Mouse (Mus musculus) kidney, postnatal 36 days (tissue): ENCODE results near the gene Ppp1r12b.
"Not testable (repeated sequence)": the region's sequence is repeated elsewhere in the genome, so short reads cannot be mapped to it uniquely, and the experiment has no call there.

Experiments used
- DNase-seq, 2 experiments: peaks; one replicate each; pipeline ENCODE4 v3.0.0; 2021 to 2022; ENCODE audit warnings: mixed read lengths in 2 of 2

The Ppp1r12b gene

DNA sequence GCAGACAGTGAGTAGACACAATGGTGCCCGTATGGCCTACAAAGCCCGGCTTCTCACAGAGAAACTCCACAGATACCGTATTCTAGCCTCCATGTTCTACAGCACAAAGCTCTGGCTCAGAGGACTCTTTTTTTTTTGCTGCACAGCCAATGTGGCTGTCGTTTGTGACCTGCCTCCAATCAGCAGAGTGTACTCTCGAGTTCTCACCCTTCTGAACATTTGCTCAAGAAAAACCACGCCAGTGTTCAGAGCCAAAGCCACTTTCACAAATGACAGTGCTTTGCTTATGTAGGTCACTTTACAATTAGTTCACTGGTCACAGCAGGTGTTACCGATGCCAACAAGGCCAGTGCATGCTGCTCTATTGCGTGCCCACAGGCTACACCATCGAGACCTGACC is 107.9 kb downstream of the Ppp1r12b start:
- DNase-seq: no peak

DNA sequence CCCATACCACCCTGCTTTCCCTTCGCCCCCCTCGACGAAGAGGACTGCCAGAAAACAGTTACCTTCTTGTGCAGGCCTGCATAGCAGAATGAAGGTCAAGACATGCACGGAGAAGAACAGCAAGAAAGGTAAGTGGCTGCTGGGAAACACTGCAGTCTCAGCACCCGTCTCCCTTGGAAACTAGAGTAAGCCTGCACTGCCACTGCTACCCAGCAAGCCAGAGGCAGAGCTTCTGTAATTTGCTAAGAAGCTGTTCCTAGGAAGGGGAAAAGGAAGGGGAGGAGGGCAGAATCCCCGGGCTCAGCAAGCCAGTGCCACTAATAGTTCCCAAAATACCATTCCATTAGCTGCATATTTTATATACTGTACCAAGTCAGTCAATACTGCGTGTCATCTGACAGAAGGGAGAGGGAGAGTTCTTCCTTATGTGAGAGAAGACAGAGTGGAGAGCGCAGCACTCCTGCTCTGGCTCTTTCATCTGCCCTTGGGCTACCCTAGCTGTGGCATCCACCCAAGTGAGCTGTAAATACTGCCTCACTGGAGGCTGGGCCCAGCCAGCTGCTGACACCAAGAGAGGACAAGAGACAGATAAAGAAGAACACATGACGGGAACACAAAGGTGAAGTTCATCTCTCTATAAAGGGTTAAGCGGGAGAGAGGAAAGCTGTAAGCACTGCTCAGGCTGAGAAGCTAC is 109.3 kb downstream of the Ppp1r12b start:
- DNase-seq: no peak

DNA sequence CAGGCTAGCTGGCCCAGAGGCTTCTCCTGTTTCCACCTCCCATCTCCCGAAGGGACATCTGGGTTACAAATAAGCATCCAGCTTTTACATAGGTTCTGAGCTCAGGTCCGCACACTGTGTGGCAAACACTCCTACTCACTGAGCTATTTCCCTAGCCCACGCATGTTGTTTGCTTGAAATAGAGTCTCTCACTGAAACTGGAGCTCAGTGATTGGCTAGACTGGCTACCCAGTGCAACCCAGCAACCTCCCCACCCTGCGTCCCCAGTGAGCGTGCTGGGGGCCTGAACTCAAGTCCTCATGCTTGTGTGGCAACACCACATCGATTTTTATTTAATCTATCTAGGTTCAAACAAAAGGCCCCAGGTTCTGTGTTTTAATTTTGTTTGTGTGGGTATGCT is 112.4 kb downstream of the Ppp1r12b start:
- no peak for DNase-seq

DNA sequence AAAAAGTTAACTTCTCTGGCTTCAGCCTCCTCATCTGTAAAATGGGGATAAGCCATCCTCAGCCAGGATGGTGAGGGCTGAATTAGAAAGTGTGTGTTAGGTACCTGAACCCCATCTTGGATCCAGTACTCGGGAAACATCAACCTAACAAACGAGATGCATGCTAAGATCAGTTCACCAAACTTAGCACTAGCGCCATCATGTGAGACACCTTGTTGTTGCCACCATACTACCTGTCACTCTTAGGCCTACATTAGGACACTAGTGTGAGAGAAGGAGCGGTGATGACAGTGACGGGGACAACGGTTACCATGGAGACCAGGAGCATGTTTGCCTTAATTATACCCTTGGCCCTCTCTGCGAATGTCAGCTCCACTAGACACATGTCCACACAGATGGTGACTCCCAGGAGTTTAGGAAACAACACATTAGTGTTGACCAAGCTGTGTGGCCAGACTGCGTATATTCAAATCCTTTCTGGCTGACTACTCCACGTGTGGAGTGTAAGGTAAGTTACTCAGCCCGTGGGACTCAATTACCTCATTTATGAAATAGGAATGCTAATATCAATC is 118.7 kb downstream of the Ppp1r12b start:
- no peak for DNase-seq

DNA sequence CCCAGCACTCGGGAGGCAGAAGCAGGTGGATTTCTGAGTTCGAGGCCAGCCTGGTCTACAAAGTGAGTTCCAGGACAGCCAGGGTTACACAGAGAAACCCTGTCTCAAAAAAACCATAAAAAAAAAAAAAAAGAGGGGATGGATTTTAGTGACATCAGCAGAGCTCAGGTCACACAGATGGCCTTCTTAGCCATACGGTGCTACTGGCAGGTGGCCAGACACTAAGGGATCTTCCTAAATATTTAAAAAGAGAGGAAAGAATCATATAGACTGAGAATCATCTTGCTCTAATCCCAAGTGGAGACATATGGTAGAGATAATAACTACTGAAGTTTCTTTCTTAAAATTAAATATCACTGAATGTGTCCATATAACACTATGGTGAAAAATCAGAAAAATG is 124.9 kb downstream of the Ppp1r12b start:
- not testable (repeated sequence) for DNase-seq

DNA sequence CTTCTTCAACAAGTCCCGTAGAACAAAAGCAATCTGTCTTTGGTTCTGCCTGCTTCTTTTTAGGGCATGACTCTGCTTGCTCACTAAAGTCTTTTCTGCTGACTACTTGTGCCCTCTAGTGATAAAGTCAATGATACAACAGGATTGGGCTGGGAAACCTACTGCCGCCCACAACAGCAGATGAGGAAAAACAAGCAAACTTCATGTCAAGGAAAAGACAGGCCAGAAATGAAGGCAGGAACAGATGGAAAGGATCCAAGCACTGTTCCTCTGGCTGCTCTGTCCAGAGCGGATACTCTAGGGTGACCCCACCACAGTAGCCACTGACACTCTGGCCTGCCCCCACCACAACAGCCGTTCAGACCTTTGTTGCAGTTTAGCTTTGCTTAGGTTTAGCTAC is 126.1 kb downstream of the Ppp1r12b start:
- DNase-seq: peak; percentile 15 to 38

DNA sequence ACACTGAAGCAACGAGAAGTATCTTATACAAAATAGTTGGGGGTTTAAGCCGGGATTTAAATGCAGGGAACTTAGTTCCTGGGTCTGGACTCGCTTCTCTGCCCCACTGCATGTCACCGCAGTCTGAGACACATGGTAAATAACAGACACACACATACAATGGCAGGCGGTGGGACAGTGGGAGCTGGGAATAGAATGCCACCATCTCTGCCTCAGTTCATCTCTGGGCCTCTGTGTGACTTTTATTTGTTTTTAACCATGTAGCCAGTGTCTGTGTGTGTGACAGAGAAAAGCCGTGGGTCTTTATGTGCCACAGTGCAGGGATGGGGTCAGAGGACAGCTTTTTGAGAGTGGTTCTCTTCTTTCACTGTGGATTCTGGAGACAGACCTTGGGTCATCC is 130.8 kb downstream of the Ppp1r12b start:
- DNase-seq: no peak

DNA sequence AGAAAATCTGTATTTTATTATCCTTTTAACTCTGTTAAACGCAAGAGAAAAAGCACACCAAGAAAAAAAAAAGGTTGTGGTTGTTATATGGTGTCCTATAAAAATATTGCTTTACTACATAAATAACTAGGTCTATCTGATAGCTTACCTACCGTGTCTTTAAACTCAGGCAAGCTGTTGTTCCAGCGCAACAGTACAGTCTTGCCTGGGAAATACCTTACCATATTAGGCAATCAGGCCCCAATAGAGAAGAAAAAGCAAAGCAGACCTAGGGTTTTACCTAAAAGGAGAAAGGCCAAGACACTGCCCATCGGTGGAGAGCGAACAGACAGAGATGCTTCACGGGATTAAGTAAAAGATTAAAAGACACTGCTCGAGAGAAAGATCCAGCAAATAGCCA is 131.9 kb downstream of the Ppp1r12b start:
- no peak for DNase-seq

DNA sequence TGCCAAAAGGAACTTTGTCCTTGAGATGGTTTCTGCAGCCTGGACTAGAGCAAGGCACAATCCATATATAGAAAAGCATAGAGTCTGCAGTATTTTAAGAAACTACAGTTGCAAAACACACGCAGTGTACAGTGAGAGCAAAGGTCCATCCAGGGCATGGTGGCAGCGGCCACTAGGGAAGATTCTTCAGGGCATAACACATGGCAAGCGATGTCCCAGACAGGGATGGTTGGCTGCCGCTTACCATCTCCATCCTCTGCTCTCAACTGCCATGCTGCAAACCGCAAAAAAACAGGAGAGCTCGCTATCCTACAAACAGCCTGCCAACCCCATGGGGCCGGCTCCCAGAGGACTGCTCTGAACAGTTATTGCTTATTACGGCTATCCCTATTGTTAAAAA is 132.4 kb downstream of the Ppp1r12b start:
- no peak for DNase-seq

DNA sequence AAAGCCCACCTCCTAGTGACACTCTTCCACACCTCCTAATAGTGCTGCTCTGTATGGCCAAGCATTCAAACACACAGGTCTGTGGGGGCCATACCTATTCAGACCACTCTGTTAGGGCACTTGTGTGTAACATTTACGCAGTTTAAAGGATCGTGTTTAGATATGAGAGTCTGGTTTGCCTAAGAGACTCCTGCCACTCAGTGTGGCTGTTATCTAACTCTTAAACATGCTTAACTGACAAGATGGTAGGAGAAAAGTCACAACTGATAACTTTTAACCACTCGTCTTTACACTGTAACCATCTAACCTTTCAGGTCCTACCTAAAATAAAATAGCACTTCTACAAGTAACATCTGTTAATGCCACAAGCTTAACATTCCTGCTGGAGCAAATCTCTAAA is 134.9 kb downstream of the Ppp1r12b start:
- DNase-seq: no peak

DNA sequence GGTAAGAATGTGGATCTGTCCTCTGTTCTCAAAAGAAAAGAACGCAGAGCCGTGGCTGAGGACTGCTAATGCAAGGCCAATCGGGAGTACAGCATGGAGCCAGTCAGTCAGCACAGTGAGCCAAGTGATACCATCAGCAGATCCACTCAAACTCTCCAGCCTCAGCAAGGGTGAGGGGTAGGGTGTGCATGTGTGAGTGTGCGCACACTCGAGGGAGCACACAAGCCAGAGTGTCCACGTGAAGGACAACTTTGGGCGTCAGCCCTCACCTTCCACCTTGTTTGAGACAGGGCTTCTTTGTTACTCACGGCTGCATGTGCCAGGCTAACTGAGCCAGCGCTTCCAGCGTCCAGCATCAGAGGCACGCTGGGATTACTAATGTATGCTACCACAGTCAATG is 136.5 kb downstream of the Ppp1r12b start:
- DNase-seq: no peak

DNA sequence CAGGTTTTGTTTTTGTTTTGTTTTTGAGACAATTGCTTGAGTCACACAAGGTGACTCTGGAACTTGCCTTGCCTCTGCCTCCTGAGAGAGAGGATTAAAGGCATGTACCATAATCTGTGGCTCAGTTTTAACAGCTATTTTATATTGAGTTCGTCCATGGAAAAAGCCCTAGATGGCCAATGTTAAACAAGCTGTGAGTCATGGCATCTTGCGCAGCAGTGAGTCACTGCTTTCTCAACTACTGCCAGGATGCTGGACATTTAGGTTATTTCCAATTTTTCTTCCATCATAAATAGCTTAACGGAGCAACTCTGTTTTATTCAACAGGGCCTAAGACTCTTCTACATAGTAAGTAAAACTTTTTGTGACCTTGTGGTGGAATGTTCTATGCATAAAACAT is 137.0 kb downstream of the Ppp1r12b start:
- no peak for DNase-seq

DNA sequence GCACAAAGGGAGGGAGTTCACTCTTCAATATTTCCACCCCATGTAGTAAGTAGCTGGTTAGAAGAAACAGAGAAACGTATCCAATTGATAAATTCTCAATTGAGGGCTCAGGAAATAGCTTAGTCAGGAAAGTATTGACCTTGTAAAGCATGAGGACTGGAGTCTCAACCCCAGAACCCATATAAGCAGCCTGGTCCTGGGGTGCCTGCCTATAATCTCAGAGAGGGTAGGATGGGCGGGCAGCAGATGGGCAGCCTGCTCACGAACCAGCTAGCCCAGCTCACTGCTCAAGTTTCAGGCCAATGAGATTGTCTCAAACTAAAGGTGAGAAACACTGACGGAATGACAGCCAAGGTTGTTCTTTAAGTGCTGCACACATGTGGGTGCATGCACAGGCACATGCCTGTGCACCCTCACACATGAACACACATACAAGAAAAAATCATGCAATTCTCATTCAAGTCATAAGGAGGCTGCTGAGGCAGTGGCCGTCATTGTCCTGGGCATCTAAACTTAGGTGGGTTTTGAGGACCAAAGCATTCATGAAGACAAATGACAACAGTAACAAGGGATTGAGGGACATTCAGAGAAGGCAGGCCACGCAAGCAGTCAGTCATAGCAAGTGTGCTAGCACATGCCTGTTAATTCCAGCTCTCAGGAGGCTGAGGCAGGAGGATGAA is 137.7 kb downstream of the Ppp1r12b start:
- DNase-seq: no peak

DNA sequence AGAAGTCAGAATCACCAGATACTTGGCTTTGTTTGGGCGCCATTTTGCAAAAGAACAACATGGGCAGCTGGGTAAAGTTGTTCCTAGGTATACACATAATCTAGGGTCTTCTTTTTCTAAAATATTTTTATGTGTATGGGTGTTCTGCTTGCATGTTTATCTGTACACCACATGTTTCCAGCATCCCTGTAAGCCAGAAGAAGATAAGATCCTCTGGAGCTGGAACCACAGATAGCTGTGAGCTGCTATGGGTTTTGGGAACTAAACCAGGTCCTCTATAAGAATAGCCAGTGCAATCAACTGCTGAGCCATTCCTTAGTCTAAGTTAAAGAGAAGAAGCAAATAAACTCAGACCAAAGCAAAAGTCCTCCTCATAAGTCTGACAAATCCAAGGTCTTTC is 138.6 kb downstream of the Ppp1r12b start:
- no peak for DNase-seq

DNA sequence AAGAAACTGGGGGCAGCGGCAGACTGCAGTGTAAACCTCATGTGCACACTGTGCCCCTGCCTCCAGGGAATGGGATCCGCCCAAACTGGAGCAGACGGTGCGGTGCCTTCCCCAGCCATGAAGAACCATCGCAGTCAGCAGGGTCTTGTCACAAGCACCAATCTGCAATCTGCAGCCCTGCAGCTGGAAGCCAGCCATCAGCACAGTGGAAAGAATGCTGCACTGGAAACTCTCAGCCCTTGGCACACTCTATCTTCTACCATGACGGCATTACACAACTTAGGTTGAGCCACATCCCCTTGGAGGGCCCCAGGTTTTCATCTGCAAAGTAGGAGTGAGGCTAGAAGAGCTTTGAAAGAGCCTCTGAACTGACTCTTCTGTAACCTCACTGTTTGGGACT is 139.1 kb downstream of the Ppp1r12b start:
- DNase-seq: peak; percentile 47 to 57

DNA sequence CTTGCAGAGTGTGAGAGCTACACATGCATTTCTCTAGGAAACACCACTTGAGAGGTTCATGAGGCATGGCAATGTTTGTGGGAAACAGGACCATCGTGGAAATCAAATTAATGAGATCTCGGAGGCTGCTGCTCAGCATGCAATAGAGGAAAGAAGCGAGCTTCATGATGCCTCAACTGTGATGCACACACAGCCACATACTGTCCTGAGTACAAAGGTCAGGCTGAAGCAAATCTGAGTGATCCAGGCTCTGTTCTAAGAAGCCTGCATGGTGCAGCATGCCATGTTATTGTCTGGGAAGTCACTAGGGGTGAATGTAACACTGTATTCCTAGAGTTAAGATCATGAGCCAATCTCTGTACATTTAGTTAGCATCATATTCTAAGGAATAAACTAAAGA is 140.0 kb downstream of the Ppp1r12b start:
- no peak for DNase-seq

DNA sequence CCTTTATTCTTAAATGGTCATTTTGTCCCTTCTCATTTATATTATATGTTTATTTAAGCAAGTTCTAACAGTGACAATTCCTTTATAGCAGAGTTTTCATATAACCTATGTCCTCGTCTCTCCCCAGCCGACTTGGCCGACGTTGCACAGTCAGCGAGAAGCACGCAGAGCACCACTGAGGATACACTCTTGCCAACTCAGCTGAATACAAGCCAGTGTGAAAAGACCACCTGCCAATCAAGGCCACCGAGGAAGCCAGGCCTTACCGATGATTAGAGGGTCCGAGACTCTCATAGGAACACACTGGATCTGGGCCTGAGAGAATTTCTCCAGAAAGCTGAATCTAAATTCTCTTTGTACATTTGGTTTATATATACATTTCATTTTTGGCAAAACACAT is 150.3 kb downstream of the Ppp1r12b start:
- no peak for DNase-seq

DNA sequence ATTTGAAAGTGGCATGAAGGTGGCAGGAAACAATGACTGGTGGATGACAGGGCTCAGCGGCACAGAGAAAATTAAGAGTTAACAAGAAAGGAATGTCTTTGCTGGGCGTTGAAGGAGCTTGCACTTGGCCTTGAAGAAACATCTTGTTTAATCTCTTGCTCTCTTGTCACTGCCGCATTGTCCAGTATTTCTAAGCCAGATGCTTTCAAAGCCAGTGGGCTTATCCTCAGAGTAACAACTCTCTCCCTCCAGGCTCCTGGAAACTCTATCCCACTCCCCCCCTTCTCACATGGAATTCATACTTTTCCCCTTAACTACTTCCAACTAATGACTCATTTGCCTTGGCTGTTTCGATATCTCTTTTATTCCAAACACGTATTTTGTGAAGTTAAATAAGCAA is 151.4 kb downstream of the Ppp1r12b start:
- DNase-seq: no peak

DNA sequence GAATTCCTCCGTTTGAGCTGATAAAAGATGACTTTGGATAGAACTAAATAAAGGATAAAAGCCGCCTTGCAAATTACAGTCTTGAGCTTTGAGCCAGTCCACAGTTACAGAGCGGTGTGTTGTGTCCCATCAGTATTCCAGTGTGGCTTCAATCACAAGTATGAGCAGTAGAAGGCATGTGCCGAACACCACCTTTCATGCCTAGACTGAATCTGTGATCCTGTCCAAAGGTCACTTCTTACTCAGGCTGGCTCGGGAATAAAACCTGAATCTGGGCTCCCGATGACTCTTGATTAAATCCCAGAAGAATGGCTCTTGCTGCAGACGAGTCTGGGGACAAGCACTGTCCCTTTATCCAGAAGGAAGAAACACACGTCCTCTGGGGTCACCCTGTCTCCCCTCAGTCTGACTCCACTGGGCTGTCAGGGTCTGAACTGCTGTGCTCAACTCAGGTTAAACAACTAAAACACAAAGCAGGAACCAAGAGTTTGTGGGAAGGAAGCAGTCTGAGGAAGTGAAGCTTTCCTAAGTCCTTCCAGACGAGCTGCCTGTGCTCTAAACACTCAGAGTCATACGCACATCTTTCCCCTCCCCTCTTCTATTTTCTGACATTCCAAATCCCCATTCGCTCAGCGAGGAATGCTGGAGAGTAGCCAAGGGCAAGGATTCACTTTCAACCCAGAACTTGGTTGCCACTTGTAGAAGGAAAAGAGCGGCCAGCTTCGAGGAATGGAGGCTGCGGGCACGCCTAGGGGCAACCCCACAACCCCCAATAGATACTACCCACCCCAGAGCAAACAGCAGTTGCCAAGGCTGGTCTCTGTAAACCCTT is 152.2 kb downstream of the Ppp1r12b start:
- peak; percentile 70 to 76 for DNase-seq

DNA sequence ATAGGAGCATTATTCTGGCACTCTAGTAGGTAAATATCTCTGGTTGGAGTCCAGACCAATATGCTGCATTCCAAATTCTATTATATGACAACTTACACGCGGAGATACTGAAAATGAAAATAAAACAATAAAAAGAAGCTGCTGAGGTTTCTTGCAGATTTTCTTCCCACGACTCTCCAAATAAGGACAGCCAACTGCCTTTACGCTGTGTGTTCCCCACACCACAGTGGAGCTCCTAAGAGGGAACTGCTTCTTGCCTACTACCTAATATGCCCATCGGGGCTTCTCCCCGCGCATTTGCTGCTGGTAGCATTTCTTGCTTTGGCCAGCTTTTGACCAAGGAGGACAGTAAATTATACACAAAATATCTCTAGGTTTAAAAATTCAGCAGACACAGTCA is 154.0 kb downstream of the Ppp1r12b start:
- no peak for DNase-seq

DNA sequence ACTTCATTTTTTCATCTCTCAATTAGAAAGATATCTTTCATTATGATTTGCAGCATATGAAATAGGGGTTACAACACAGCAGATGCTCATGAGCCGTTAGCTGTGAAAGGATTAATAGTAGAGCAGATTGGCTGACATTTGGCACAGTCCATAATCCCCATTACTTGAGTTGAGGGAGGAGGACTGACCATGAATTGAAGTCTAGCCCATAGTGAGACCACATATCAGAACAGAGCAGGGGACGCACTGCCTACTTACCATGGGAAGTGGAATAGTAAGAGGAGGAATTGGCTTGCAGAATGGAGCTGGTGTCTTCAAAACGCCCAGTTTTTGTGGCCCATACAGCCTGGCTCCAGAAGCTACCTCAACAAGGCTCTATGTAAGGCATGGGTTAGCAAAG is 159.2 kb downstream of the Ppp1r12b start:
- no peak for DNase-seq

DNA sequence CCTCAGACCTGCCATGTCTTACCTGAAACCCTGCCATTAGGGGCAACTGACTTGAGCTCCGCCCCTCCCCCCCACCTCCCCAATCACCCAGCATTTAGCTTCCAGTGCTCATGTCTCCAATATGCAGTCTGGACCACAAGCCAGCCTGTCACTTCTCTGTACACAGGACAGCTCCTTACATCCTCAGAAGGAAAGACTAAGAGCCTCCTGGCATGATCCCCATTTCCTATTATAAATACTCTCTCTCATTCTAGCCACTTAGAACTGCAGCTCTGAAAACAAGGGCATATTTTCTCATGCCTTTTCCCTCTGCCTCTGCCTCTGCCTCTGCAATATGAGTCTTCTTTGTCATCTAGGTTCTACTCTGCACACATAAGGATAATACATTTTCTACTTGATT is 159.7 kb downstream of the Ppp1r12b start:
- DNase-seq: no peak

DNA sequence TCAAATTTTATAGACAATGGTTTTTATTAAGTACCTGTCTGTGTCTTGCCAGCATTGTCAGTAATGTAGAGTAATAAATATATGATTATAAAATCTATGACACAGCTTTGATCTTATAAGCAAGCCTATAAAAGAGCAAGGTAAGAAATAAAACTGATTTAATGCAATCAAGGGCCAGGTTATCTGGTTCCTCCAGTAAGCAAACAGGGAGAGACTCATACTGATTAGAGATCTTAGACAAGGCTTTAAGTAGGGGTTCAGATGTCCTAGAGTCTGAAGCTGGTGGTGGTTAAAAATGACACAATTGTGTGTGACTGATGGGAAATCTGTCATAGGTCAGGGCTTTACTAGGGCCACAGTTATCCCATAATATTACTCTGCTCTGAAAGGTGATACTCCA is 164.3 kb downstream of the Ppp1r12b start:
- DNase-seq: no peak
